Mouse (Mus musculus) embryo, embryonic 10 days (tissue): Measurements from ENCODE around the gene Ptgfrn.

Experiments used
- DNase-seq: peaks from one replicate; pipeline ENCODE4 v3.0.0-alpha.2; 2015; ENCODE audit warnings: low spot score

Ptgfrn gene

GRCm38 (mm10) chr3:101110043-101110837, at the start of gene Ptgfrn:
TSS of gene Ptgfrn (minus strand) at chr3:101110278.
- DNase-seq = peak; percentile 81

DNA sequence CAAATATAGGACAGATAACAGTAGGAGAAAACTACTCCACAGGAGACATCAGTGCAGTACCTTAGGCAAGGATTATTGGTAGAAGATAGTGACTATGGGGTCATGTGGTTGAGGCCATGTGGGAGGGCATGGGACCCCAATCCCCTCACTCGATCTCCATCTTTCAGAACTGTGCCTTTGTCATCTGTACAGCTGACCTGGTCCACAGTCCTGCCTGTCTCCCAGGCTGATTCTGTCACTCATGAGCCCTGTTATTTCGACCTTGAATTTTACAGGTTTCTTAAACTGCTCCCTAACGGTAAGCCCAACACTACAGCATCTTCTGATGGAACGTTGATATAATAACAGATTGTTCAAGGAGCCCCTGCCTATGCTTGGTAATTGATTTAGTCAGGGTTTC, 49.6 kb upstream of the Ptgfrn start:
- DNase-seq = no peak

DNA sequence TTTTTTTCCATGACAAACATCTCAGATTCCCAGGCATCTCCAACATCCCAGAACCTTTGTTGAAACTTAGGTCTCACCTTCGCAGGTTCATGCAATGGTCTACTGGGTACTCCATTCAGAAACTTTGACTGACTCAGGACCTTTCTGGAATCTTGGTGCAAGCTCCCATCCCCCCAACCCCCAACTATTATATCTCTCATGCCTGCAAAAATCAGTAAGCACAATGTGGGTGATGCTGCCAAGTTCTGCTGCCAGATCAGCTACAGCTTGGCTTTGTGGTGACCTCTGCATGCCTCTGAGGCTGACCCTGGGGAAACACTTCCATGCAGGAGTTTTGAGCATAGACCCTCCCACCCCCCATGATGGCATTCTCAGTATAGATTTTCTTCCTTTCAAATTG, 44.0 kb upstream of the Ptgfrn start:
- DNase-seq = no peak

- DNase-seq = no peak
These were observed 43.3 kb upstream of the Ptgfrn start for GRCm38 (mm10) chr3:101153341-101153740.

DNA sequence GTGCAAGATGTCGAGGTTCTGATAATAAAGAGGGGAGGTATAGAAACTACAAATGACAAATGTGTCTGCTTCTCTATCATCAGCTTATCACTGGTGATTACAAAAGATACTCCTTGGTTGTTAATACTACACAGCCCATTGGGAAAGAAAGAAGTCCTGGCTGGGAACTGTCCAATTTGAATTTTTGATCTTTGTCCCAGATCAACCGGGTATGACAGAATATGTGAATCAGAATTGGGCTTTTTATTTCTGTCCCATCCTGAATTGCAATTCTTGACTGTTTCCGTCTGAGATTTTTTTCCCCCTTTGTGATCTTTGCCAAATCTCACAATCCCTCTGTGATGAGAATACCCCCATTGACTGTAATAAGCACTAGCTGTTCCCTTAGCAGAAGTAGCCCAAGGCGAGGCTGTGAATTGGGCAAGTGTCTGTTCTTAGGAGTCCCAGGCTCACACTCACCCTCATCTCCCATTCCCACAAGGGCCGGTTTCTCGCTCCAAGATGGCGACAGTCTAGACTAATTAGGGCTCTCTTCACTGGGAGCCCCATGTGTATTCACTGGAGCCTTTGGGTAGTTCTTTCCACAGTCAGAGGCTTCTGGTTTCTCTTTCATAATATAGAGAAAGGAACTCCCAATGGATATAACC, 36.2 kb upstream of the Ptgfrn start:
- no peak for DNase-seq

GRCm38 (mm10) chr3:101145292-101146046, 35.4 kb upstream of the Ptgfrn start:
- DNase-seq = no peak

DNA sequence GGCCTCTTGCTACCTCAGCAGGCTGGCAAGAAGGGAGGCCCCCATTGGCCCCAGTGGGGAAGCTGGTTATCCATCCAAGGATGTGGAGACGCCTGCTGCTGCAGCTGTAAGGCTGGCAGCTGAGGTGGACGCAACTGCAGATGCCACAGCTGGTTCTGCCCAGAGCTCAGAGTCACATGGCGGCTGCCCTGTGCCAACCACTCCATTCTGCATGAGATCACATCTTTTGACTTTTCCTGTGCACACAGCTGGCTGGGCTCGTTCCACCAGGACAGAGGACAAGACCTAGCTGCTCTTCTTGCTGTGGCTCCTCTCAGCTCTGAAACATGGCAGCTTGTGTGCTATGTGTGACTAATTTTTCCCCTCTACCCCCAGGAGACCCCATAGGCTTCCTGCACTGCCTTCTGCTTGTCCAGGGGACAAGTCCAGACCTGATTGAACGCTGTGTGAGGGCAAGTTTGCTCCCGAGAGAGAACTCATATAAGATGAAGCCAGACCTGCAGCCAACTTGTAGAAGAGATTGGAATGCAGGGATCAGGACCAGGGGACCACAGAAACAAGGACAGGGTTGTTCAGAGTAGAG, 34.4 kb upstream of the Ptgfrn start:
- no peak for DNase-seq

GRCm38 (mm10) chr3:101143465-101143864, 33.4 kb upstream of the Ptgfrn start:
- no peak for DNase-seq

- no peak for DNase-seq
These were observed 31.8 kb upstream of the Ptgfrn start for GRCm38 (mm10) chr3:101141864-101142263.

DNA sequence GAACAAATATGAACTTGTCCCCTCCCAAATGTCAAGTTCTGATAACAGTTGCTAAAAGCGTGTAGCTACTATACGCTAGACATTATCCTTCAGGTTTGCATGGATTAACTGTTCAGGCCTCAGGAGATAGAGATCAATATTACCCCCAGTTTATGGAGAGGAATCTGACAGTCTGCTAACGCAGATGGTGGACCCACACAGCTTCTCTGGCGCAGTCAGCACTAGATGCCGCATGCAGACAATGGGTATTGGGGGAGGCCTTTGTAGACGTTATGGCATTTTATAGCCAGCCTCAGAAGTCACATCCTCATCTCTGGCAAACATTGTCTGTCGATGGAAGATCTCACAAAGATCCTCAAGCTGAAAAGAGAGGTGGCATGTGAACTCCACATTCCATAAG, 29.9 kb upstream of the Ptgfrn start:
- DNase-seq = no peak

- DNase-seq = peak; percentile 61
These were observed 26.4 kb upstream of the Ptgfrn start for GRCm38 (mm10) chr3:101136483-101136882.

- no peak for DNase-seq
These were observed 24.8 kb upstream of the Ptgfrn start for GRCm38 (mm10) chr3:101134861-101135260.

DNA sequence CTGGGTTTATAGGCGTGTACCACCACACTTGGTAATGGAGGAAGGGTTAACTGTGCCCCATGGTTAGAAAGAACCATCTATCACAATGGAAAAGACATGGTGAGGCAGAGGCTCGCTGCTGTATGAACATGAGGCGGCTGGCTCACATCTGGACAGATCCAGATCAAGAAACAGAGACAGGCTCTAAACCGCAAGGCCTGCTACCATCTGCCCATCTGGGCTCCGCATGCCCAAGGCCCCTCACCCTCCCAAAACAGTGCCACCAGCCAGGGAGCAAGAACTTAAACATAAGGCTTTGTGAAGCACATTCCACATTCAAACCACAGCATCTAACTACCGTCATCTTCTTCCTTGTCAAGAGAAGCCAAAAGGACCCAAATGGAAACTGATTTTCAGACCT, 22.9 kb upstream of the Ptgfrn start:
- DNase-seq = no peak

DNA sequence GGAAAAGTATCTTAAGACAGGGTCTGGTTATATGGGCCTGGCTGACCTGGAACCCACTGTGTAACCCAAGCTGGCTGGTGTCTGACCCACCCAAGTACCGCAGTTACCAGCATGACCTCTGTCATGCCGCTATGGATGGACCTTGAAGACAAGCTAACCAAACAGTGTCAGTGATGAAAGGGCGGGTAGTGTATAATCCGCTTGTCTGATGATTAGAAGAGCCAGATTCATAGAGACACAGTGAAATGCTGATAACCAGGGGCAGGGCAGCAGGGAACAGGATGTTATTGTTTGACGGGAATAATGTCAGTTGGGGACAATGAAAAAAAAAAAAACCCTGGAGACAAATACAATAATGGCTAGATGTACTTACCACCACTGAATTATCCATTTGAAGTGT, 21.7 kb upstream of the Ptgfrn start:
- no peak for DNase-seq

- peak; percentile 87 for DNase-seq
These were observed 20.4 kb upstream of the Ptgfrn start for GRCm38 (mm10) chr3:101130526-101130925.

GRCm38 (mm10) chr3:101129620-101130019, 19.5 kb upstream of the Ptgfrn start:
- DNase-seq = no peak

DNA sequence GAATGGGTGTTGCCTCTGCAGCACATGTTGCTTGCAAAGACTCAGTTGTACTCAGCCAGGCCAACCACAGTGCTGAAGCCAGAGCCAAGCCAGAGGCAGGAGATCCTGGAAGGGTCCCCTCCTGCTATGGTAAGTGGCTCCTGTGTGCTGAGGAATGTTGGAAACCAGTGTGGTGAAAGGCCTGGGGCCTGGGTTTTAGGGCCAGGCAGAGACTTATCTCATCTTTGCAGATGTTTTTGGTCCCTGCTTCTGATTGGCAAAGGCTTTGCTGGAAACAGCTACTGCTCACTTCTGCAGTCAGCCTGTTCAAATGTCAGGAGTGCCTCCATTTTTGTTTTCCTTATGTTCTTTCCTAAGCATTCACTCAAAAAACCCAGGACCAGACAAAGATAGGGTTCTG, 19.0 kb upstream of the Ptgfrn start:
- no peak for DNase-seq

DNA sequence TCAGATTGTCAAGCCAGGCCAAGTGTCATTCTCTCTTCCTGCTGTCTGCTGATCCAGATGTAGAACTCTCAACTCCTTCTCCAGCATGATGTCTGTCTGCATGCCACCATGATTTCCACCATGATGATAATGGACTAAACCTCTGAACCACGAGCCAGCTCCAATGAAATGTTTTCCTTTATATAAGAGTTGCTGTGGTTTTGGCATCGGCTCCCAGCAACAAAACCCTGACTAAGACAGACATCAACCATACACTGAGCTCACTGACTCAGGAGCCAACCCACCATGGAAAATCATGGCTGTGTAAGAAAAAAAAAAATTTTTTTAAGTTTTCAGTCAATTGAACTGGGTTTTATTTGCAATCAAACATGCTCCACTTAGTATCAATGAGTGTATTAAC, 17.7 kb upstream of the Ptgfrn start:
- no peak for DNase-seq

DNA sequence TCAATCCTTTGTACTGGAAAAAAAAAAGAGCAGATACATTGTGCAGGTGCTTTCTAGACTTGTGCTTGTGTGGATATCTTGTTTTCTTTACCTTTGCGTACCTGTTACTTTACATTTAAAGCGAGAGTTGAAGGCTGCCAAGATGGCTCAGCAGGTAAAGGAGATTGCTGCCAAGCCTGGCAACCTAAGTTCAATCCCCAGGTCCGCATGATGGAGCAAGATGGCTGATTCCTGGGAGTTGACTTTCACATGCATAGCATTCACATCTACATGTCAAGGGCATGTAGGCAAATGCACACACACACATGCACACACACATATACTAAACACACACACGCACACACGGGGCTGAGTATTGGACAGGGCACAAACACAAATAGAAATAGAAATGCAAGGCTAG, 14.6 kb upstream of the Ptgfrn start:
- DNase-seq = no peak

- DNase-seq = no peak
These were observed 12.4 kb upstream of the Ptgfrn start for GRCm38 (mm10) chr3:101122479-101122878.

- DNase-seq = no peak
These were observed 7.7 kb upstream of the Ptgfrn start for GRCm38 (mm10) chr3:101117774-101118173.

DNA sequence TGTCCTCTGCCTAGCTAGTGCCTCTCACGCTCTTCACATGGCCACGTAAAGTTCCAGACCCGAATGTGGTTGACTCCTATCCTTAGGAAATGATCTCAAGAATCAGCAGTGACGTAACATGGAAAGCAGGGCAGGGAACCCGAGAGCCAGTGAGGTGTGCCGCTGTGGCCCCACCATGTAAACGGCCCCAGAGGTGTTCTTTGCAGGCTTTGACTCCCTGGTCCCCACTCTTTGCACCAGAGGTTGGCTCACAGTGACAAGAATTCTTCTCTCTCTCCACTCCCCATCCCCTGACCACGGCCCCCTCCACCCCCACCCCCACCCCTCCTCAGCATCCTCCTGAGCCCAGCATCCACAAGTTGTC, 7.3 kb upstream of the Ptgfrn start:
- DNase-seq = no peak
